Mouse (Mus musculus) heart, embryonic 14.5 days (tissue): ENCODE results near the gene Creld2. TPM values are rescaled to one million over a fixed set of nuclear protein-coding genes. Genes with fewer than 3 reads are reported as not detected.

ENCODE experiments used
- ATAC-seq: fragments of 200-750 bp; cut with Nextera tagmentation; 2 replicates; pipeline ENCODE4 v1.8.0; 2017; ENCODE audit warnings: low read depth, moderate TSS enrichment; ENCODE audit not compliant: insufficient number of reproducible peaks, insufficient read depth, low FRiP score
- H3K27ac ChIP-seq, 2 experiments: fragments of 200-500 bp in 1 of 2; fragments of 300-500 bp in 1 of 2; sonication (generic) in 1 of 2; replicated peaks in 1 of 2; 2 replicates each; pipeline ENCODE4 v1.5.1; 2012 to 2014; ENCODE audit warnings: low read depth in 2 of 2, low read length in 2 of 2, control low read depth in 1 of 2, mild to moderate bottlenecking in 1 of 2, mixed read lengths in 1 of 2; ENCODE audit not compliant: control insufficient read depth in 1 of 2, insufficient read depth in 1 of 2
- H3K27me3 ChIP-seq: fragments of 300-500 bp; sonication (generic); 2 replicates; pipeline ENCODE4 v1.6.1; 2014; ENCODE audit warnings: mild to moderate bottlenecking, low read length, control low read depth; ENCODE audit not compliant: control insufficient read depth, insufficient read depth
- H3K36me3 ChIP-seq: fragments of 300-500 bp; sonication (generic); 2 replicates; pipeline ENCODE4 v1.6.1; 2014; ENCODE audit warnings: mild to moderate bottlenecking, control low read depth, low read length, mixed read lengths; ENCODE audit not compliant: control insufficient read depth, insufficient read depth
- H3K4me1 ChIP-seq, 2 experiments: fragments of 200-500 bp in 1 of 2; fragments of 300-500 bp in 1 of 2; sonication (generic) in 1 of 2; 2 replicates each; pipeline ENCODE4 v1.6.1; 2012 to 2014; ENCODE audit warnings: low read length in 2 of 2, control low read depth in 1 of 2, mixed read lengths in 1 of 2; ENCODE audit not compliant: control insufficient read depth in 2 of 2, insufficient read depth in 2 of 2
- H3K4me2 ChIP-seq: fragments of 300-500 bp; sonication (generic); 2 replicates; pipeline ENCODE4 v1.6.1; 2014; ENCODE audit warnings: mild to moderate bottlenecking, low read length
- H3K4me3 ChIP-seq, 2 experiments: fragments of 200-500 bp in 1 of 2; fragments of 300-500 bp in 1 of 2; sonication (generic) in 1 of 2; 2 replicates each; pipeline ENCODE4 v1.5.1; 2012 to 2014; ENCODE audit warnings: low read length in 2 of 2, mild to moderate bottlenecking in 2 of 2, control low read depth in 1 of 2, low read depth in 1 of 2, moderate library complexity in 1 of 2; ENCODE audit not compliant: control insufficient read depth in 1 of 2, insufficient read depth in 1 of 2
- H3K9ac ChIP-seq: fragments of 300-500 bp; sonication (generic); 2 replicates; pipeline ENCODE4 v1.6.1; 2014; ENCODE audit warnings: mild to moderate bottlenecking, low read length
- H3K9me3 ChIP-seq: fragments of 300-500 bp; sonication (generic); 2 replicates; pipeline ENCODE4 v1.6.1; 2016; ENCODE audit warnings: low read length, control low read depth; ENCODE audit not compliant: control insufficient read depth
- WGBS: fragments of 180-500 bp; shearing (Covaris S2); extraction: QIAGEN DNeasy Blood & Tissue Kit; methylation state at CpG from one replicate; pipeline ENCODE4 v1.1.7; 2014; 5-methylcytosine and 5-hydroxymethylcytosine counted together
- polyA plus RNA-seq: library from polyadenylated mRNA; unstranded; fragments of >200 nt; fragmentation: Nextera tagmentation; extraction: Ambion mirVana; gene quantifications from 2 replicates; pipeline ENCODE4 v1.2.1, GENCODE M21; 2014

Creld2 gene
- polyA plus RNA-seq, 1 experiment from 2014 or later: 46.3 TPM

DNA sequence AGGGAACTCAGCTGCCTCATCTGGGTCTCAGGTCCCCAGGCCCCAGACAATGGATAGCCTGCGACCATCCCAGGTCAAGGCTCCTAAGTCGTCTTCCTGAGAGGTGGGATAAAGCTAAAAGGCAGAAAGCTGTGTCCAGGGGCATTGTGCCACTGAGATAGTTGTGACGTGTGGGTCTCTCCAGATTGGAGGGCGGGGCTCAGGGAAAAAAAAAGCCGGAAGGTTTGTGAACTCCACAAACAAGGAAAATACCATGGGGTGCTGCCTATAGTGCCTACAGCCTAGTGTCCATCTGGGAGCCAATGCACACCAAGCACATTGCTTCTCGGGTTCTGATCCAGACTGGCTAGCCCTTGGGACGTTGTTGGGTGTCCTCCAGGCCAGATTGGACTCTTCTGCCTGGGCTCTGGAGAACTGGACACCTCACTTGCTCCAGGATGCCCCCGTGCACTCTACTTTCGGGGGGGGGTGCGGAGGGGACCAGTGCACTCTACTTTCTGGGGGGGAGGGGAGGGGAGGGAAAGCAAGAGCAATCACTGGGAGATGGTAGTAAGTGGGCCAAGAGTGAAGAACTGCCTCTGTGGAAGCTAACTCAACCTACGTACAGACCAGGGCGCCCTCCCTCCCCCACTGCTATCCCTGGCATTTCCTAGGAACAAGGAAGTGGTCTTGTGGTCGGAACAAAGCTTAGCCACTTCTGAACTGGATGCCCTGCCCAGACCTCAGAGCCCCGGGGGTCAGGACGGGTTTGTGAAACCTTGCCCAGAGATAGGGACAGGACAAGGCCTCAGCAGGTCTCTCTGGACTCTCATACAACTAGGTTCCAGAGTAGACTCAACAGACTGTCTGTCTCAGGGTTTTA is 35.8 kb downstream of the Creld2 start:
- no peak for ATAC-seq
- H3K9ac ChIP-seq: peak overlapping the region; percentile 30; the same call in 1 of the 2 replicates
- WGBS: 60% methylated on average over 15 of the region's 15 CpGs

DNA sequence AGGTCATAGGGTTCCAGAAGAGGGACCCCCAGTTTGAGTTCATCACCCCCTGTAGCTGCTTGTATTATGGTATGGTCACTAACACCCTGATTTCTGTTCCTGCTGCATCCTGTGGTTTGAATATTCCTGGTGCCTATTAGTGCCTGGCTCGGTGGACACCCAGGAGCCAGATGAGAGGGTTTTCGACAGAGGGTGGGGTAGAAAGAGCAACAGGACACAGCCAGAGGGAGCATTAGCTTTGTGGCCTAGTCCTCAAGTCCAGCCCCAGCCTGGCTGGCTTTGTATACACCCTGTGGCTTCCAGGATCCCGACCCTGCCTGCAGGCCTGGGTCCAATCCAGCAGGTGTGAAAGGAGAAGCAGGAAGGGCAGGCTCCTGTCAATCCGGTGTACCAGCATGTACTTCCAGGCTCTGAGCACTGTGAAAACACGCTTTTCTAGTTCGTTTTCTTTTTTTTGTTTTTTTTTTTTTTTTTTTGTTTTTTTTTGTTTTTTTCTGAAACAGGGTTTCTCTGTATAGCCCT is 36.5 kb downstream of the Creld2 start:
- Histone ChIP-seq H3K27ac (no peak overlapping the region), H3K9me3 (no peaks in the 10 kb centered on the region), H3K27me3 (no peaks in the 10 kb centered on the region), H3K4me3 (no peak overlapping the region), H3K9ac (0 out of 2 replicates have a peak overlapping the region, but pooled peaks have one; percentile 28), H3K4me1 (peaks cover 25 to 28% of the 10 kb centered on the region in 2 experiments), H3K36me3 (no peaks in the 10 kb centered on the region), H3K4me2 (no peak overlapping the region)
- WGBS: 76% methylated on average over 6 of the region's 6 CpGs
- ATAC-seq: no peak

More for the DNA sequence above, 35.8 kb downstream of the Creld2 start:
- no peaks in the 10 kb centered on the region for H3K9me3 ChIP-seq
- H3K36me3 ChIP-seq: no peaks in the 10 kb centered on the region
- H3K4me3 ChIP-seq: no peak overlapping the region
- 0 out of 2 replicates have a peak overlapping the region, but pooled peaks have one; percentile 32 for H3K4me2 ChIP-seq
- H3K27me3 ChIP-seq: no peaks in the 10 kb centered on the region
- H3K4me1 ChIP-seq: peaks cover 32 to 35% of the 10 kb centered on the region in 2 experiments
- H3K27ac ChIP-seq: peak overlapping the region; percentile 49 to 61; a peak in 2 of 4 replicates

DNA sequence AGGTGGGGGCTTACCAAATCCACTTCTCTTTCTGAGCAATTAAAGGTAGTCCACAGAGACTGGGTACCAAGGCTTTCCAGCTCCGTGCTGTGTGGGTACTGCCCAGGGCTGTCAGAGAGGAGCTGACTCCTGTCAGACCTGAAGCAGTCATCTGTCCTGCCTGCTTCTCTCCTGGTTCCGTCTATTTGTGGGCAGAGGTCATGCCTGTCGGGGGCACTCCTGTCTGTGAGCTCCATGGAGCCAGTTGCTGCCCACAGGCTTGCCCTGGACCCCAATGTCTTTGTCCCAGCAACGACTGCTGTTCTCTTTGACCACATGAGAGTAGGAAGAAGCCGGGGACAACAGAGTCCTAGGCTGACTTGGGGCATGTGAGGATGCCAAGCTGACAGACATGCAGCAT is 37.2 kb downstream of the Creld2 start:
- no peaks in the 10 kb centered on the region for H3K27me3 ChIP-seq
- 85% methylated on average over 5 of the region's 5 CpGs for WGBS
- H3K9ac ChIP-seq: no peak overlapping the region
- ATAC-seq: no peak
- H3K4me3 ChIP-seq: no peak overlapping the region
- peaks cover 28 to 29% of the 10 kb centered on the region in 2 experiments for H3K4me1 ChIP-seq
- H3K9me3 ChIP-seq: no peaks in the 10 kb centered on the region
- no peak overlapping the region for H3K27ac ChIP-seq
- no peak overlapping the region for H3K4me2 ChIP-seq
- H3K36me3 ChIP-seq: no peaks in the 10 kb centered on the region

DNA sequence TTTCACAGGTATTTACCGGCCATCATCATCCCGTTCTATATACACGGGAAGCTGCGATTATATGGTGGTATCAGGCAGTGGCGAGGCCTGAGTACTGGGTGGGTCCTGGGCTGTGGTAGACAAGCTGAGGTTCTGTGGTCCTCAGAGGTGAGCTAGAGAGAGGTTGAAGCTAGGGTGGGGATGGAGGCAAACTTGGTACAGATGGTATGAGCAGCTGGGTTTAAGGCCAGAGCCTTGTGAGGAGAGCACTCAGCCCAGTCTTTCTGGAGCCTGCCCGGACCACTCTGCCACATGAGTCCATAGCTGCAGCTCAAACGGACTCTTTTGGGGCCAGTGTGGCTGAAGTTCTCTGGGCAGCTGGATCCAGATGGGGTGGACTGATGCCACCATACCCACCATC is 37.9 kb downstream of the Creld2 start:
- Histone ChIP-seq H3K9ac (no peak overlapping the region), H3K9me3 (no peaks in the 10 kb centered on the region), H3K4me2 (no peak overlapping the region), H3K27ac (no peak overlapping the region), H3K4me3 (no peak overlapping the region), H3K36me3 (no peaks in the 10 kb centered on the region), H3K27me3 (no peaks in the 10 kb centered on the region), H3K4me1 (peaks cover 29 to 30% of the 10 kb centered on the region in 2 experiments)
- ATAC-seq: no peak
- WGBS: 94% methylated on average over 7 of the region's 7 CpGs

DNA sequence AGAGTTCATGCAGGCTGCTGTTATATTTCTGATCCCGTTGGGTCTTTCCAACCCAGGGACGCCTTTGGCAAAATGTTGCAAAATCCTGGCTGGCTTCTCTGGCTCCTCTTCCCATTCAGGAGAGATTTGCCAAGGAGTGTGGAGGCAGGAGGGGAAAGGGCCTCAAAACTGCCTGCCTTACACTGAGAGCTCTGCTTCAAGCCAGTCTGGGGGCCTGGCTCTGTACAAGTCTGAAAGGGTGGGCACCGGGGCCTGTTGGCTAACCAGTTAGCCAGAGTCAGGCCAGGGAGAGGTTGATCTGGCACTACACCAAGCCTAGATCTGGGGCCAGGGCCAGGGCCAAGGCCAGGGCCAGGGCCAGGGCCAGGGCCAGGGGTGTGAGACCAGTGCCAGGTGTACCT is 38.7 kb downstream of the Creld2 start:
- no peaks in the 10 kb centered on the region for H3K27me3 ChIP-seq
- 95% methylated on average over 3 of the region's 3 CpGs for WGBS
- ATAC-seq: no peak
- no peak overlapping the region for H3K4me2 ChIP-seq
- no peak overlapping the region for H3K9ac ChIP-seq
- H3K4me1 ChIP-seq: peaks cover 29 to 30% of the 10 kb centered on the region in 2 experiments
- H3K4me3 ChIP-seq: no peak overlapping the region
- H3K9me3 ChIP-seq: no peaks in the 10 kb centered on the region
- no peaks in the 10 kb centered on the region for H3K36me3 ChIP-seq
- H3K27ac ChIP-seq: no peak overlapping the region

DNA sequence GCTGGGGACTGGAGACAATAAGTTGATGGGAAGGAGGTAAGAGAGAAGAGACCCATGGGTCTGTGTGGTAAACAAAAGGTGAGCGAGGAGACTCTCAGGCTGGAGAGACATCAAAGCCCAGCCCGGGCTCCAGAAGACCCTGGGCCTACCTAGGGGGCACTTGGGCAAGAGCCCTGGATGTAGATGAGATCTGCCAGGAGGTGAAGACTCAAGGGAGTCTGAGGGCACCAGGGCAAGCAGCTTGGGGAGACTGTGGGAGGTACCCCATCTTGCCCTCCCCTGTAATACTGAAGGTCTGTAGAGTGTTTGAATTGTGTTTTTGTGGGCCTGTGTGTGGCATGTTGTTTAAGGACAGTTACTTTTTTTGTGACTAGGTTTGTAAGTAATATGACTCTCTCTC is 39.3 kb downstream of the Creld2 start:
- Histone ChIP-seq H3K9ac (no peak overlapping the region), H3K27me3 (no peaks in the 10 kb centered on the region), H3K36me3 (no peaks in the 10 kb centered on the region), H3K9me3 (no peaks in the 10 kb centered on the region), H3K27ac (no peak overlapping the region), H3K4me3 (no peak overlapping the region), H3K4me2 (no peak overlapping the region), H3K4me1 (peaks cover 29 to 30% of the 10 kb centered on the region in 2 experiments)
- no peak for ATAC-seq
- WGBS: 72% methylated on average over 2 of the region's 2 CpGs

DNA sequence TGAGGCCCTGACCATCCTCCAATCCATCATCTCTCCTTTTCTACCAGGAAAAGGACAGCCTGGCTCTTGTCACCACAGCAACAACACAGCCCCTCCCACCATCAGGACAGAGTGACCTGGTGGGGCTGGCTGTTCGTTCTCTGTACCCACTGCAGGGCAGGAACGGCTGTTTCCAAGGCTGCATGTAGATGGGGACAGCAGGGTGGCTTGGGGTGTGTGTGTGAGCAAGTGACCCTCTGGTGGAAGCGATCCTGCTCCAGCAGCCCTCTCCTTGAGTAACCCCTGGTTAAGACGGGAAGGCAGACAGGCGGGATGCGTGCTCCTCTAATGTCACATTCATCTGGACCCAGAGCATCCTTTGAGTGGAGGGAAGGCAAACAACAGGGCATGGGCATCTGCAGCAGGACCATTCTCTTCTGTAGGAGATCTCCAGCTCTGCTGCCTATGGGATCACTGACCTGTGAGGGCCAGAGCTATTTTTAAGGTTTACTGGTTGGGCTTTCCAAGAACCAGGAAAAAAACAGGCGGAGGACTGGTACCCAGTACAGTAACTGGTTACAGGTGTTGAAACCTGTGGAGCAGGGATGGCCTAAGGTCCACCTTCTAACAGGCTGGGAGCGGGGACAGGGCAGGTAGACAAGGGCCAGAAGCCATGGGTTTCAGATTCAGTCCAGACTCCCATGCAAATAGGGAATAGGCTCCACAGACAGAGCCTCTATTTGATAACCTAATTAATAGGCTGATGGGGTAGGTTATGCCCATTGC is 39.9 kb downstream of the Creld2 start:
- ATAC-seq: no peak
- no peaks in the 10 kb centered on the region for H3K27me3 ChIP-seq
- no peak overlapping the region for H3K9ac ChIP-seq
- H3K4me1 ChIP-seq: peaks cover 25 to 28% of the 10 kb centered on the region in 2 experiments
- no peak overlapping the region for H3K27ac ChIP-seq
- 62% methylated on average over 8 of the region's 8 CpGs for WGBS
- no peak overlapping the region for H3K4me2 ChIP-seq
- H3K9me3 ChIP-seq: no peaks in the 10 kb centered on the region
- no peak overlapping the region for H3K4me3 ChIP-seq
- H3K36me3 ChIP-seq: peaks cover 3% of the 10 kb centered on the region
